In the genomic region with DNA sequence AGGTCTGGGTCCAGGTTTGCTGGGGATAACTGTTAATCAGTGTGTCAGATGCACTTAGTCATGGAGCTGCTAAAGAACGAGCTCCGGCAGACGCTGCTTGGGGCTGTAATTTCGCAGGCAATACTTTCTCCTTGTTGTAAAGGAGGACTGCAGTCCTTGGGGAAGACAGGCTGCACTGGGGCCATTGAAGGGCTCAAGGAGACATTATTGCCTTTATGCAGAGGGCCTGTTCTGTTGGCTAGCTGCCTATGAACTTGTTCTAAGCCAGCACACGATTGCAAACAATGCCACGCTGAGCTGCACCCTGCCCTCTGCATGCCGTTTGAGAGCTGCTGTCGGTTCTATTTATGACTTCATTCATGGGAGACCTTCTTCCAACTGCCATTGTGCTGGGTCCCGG, we compare ENCODE assay signal across 16 mouse cellular contexts.
DNase-seq lines count a peak whose midpoint lies in the region; ATAC-seq and TF ChIP-seq lines count a peak whose summit lies in the region.
"Had no signal": no experiment of that assay in that cellular context is flagged by ENCODE, and none has a peak within 500 bp of the region (broad histone marks: within the 10 kb centered on the region; RNA-seq: fewer than 3 reads in every experiment).

No protein-coding gene starts in this region.

- no peaks in the 10 kb centered on the region for H3K27me3 ChIP-seq in hindbrain, embryonic 13.5 days
- no peaks in the 10 kb centered on the region for H3K27me3 ChIP-seq in neural tube, embryonic 14.5 days (ENCODE audit: control insufficient read depth, insufficient read depth, low read length)
- H3K27me3 ChIP-seq: kidney, embryonic 15.5 days; limb, embryonic 15.5 days; lung, embryonic 15.5 days had no signal

- H3K9me3 ChIP-seq in hindbrain, embryonic 13.5 days, result no peaks in the 10 kb centered on the region
- no peaks in the 10 kb centered on the region for H3K9me3 ChIP-seq in neural tube, embryonic 14.5 days (ENCODE audit: control insufficient read depth, low read length)
- H3K9me3 ChIP-seq: kidney, embryonic 15.5 days; limb, embryonic 15.5 days; lung, embryonic 15.5 days had no signal

- WGBS in hindbrain, embryonic 13.5 days, result 15% methylated on average over 9 of the region's 9 CpGs
- 7% methylated on average over 9 of the region's 9 CpGs for WGBS in neural tube, embryonic 14.5 days

- peak; percentile 47 for DNase-seq in adrenal gland, postnatal 10 days
- DNase-seq in adrenal gland, adult 18-20 months (ENCODE audit: low spot score in 2 of 2), result no peak
- no peak for DNase-seq in left cerebral cortex, adult 2 months (ENCODE audit: extremely low spot score in 1 of 2, low spot score in 2 of 2)
- DNase-seq in left cerebral cortex, adult 18-20 months (ENCODE audit: low spot score in 2 of 2), result no peak
- no peak for DNase-seq in lung, postnatal 14 days
- no peak for DNase-seq in embryo, embryonic 10 days (ENCODE audit: low spot score)
- DNase-seq: cerebellum, postnatal 36 days; gastrocnemius, postnatal 10 days; heart, postnatal 14 days; thymus, postnatal 14 days had no signal

- peak overlapping the region; percentile 8; the same call in 1 of the 2 replicates for H3K9ac ChIP-seq in hindbrain, embryonic 13.5 days
- H3K9ac ChIP-seq in neural tube, embryonic 14.5 days (replicated peaks; ENCODE audit: low read depth, low read length), result 0 out of 2 replicates have a peak overlapping the region, but pooled peaks have one; percentile 11
- H3K9ac ChIP-seq: kidney, embryonic 15.5 days; limb, embryonic 15.5 days; lung, embryonic 15.5 days had no signal

- H3K27ac ChIP-seq in left cerebral cortex, adult 2 months, result peak overlapping the region; percentile 64
- H3K27ac ChIP-seq in hindbrain, embryonic 13.5 days, result peak overlapping the region; percentile 66; the same call in 1 of the 2 replicates
- H3K27ac ChIP-seq in neural tube, embryonic 14.5 days (ENCODE audit: low read depth, low read length), result no peak overlapping the region
- H3K27ac ChIP-seq: kidney, embryonic 15.5 days; lung, embryonic 15.5 days had no signal

- TF ChIP-seq CTCF in left cerebral cortex, adult 2 months (IDR thresholded peaks at IDR 0.05), result no peak

- ATAC-seq in hindbrain, embryonic 13.5 days (ENCODE audit: low FRiP score), result peak; percentile 25; the same call in 1 of the 2 replicates
- peak; percentile 16; the same call in 1 of the 2 replicates for ATAC-seq in neural tube, embryonic 14.5 days (ENCODE audit: low read depth)

- intact Hi-C loops in left cerebral cortex, adult 2 months (cut with DNase I), result no loop called here

- no peak overlapping the region for H3K4me3 ChIP-seq in left cerebral cortex, adult 2 months
- no peak overlapping the region for H3K4me3 ChIP-seq in hindbrain, embryonic 13.5 days
- no peak overlapping the region for H3K4me3 ChIP-seq in neural tube, embryonic 14.5 days (ENCODE audit: low read depth, low read length)
- H3K4me3 ChIP-seq: erythroblast, embryonic 14.5 days; kidney, embryonic 15.5 days; limb, embryonic 15.5 days; lung, embryonic 15.5 days had no signal

- no peak overlapping the region for H3K4me2 ChIP-seq in hindbrain, embryonic 13.5 days
- H3K4me2 ChIP-seq in neural tube, embryonic 14.5 days (ENCODE audit: low read depth, low read length), result no peak overlapping the region
- H3K4me2 ChIP-seq: kidney, embryonic 15.5 days; limb, embryonic 15.5 days; lung, embryonic 15.5 days had no signal

- no peaks in the 10 kb centered on the region for H3K36me3 ChIP-seq in hindbrain, embryonic 13.5 days
- H3K36me3 ChIP-seq in neural tube, embryonic 14.5 days (ENCODE audit: control insufficient read depth, insufficient read depth, low read length), result no peaks in the 10 kb centered on the region
- H3K36me3 ChIP-seq: kidney, embryonic 15.5 days; limb, embryonic 15.5 days; lung, embryonic 15.5 days had no signal

- peaks cover 56% of the 10 kb centered on the region for H3K4me1 ChIP-seq in hindbrain, embryonic 13.5 days (replicated peaks)
- peaks cover 11% of the 10 kb centered on the region for H3K4me1 ChIP-seq in neural tube, embryonic 14.5 days (ENCODE audit: control insufficient read depth, insufficient read depth, low read length)
